Mouse (Mus musculus) cortical plate, adult 2 months (tissue): ENCODE results near the gene Olfr1138. TPM values are rescaled to one million over a fixed set of nuclear protein-coding genes. Genes with fewer than 3 reads are reported as not detected.

Experiments used
- H3K27ac ChIP-seq: fragments of 200-500 bp; 2 replicates; pipeline ENCODE4 v1.5.1; 2012; ENCODE audit warnings: low read length, control low read depth, inconsistent platforms; ENCODE audit not compliant: insufficient read depth
- H3K4me1 ChIP-seq: fragments of 200-500 bp; 2 replicates; pipeline ENCODE4 v1.6.1; 2011; ENCODE audit warnings: low read length; ENCODE audit not compliant: control insufficient read depth, insufficient read depth
- H3K4me3 ChIP-seq: fragments of 200-500 bp; 2 replicates; pipeline ENCODE4 v1.5.1; 2011; ENCODE audit warnings: mild to moderate bottlenecking, low read length, control low read depth; ENCODE audit not compliant: insufficient read depth
- CTCF ChIP-seq: fragments of 200-500 bp; IDR thresholded peaks from 2 replicates; pipeline ENCODE4 v1.5.1; 2011; ENCODE audit warnings: mild to moderate bottlenecking, control low read depth, low read length; ENCODE audit not compliant: insufficient read depth; ENCODE audit errors: extremely low read depth
- POLR2A ChIP-seq: fragments of 200-500 bp; IDR thresholded peaks from 2 replicates; pipeline ENCODE4 v1.6.1; 2011; ENCODE audit warnings: mild to moderate bottlenecking, low read length, control low read depth; ENCODE audit not compliant: insufficient read depth; ENCODE audit errors: extremely low read depth
- polyA plus RNA-seq: library from polyadenylated mRNA; depleted of rRNA; stranded (reverse); fragments of >200 nt; gene quantifications from 2 replicates; pipeline ENCODE4 v1.2.3, GENCODE M21; 2012; rRNA removed

Olfr1138 gene
- not detected in 2 replicates for polyA plus RNA-seq

- no peaks in the 10 kb centered on the region for H3K4me1 ChIP-seq
- H3K27ac ChIP-seq, result no peak within 1 kb of the TSS
- TF ChIP-seq POLR2A (no peak), CTCF (no peak)
- no peak within 1 kb of the TSS for H3K4me3 ChIP-seq
Measured at GRCm38 (mm10) chr2:87739878-87740277, at the start of gene Olfr1138. TSS of gene Olfr1138 (minus strand) at chr2:87739978.

- TF ChIP-seq POLR2A (no peak), CTCF (no peak)
- Histone ChIP-seq H3K4me3 (no peak within 1 kb of the TSS), H3K4me1 (no peaks in the 10 kb centered on the region), H3K27ac (no peak within 1 kb of the TSS)
Measured at GRCm38 (mm10) chr2:87779183-87779582, 39.4 kb upstream of the Olfr1138 start, which contains the start of gene Olfr152. TSS of gene Olfr152 (plus strand) at chr2:87779483.

- H3K4me1 ChIP-seq, result no peaks in the 10 kb centered on the region
- H3K4me3 ChIP-seq, result no peak overlapping the region
- no peak overlapping the region for H3K27ac ChIP-seq
- TF ChIP-seq POLR2A (no peak), CTCF (no peak)
Measured at GRCm38 (mm10) chr2:87776143-87776542, 36.4 kb upstream of the Olfr1138 start.

- no peak for TF ChIP-seq CTCF
- TF ChIP-seq POLR2A, result no peak
- H3K4me3 ChIP-seq, result no peak within 1 kb of the TSS
Measured at GRCm38 (mm10) chr2:87753891-87754290, 14.1 kb upstream of the Olfr1138 start, which contains the start of gene Olfr1141. TSS of gene Olfr1141 (minus strand) at chr2:87753991.

GRCm38 (mm10) chr2:87743452-87743851 is 3.7 kb upstream of the Olfr1138 start, which contains the start of gene Olfr1140:
TSS of gene Olfr1140 (plus strand) at chr2:87743752.
- TF ChIP-seq CTCF (no peak), POLR2A (no peak)

More at GRCm38 (mm10) chr2:87753891-87754290, 14.1 kb upstream of the Olfr1138 start, which contains the start of gene Olfr1141:
- Histone ChIP-seq H3K4me1 (no peaks in the 10 kb centered on the region), H3K27ac (no peak within 1 kb of the TSS)

DNA sequence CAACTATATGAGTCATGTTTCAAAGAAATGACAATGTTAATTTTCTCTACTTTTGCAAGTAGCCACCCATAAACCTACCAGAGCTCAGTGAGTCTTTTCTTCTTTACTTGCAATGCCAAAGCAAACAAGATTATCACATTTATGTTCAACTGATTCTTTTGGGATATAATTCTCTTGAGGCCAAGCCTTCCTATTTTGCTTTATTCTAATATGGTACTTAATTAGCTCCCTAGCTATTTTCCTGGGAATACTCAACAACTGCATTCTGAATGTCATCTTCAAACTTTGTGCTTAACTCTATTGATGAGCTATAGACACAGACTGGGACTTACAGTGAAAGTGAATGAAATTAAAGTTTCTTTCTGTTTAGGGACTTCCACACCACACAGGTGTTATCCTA is 26.7 kb downstream of the Olfr1138 start, which contains the start of gene Olfr1137:
Gene Olfr1137, minus strand, starts transcription at position 101 of the 400 bp plus-strand sequence.
- Histone ChIP-seq H3K4me3 (no peak within 1 kb of the TSS), H3K27ac (no peak within 1 kb of the TSS), H3K4me1 (no peaks in the 10 kb centered on the region)
- TF ChIP-seq CTCF (no peak), POLR2A (no peak)

More at GRCm38 (mm10) chr2:87743452-87743851, 3.7 kb upstream of the Olfr1138 start, which contains the start of gene Olfr1140:
- H3K4me3 ChIP-seq, result no peak within 1 kb of the TSS
- H3K27ac ChIP-seq, result no peak within 1 kb of the TSS
- H3K4me1 ChIP-seq, result no peaks in the 10 kb centered on the region

DNA sequence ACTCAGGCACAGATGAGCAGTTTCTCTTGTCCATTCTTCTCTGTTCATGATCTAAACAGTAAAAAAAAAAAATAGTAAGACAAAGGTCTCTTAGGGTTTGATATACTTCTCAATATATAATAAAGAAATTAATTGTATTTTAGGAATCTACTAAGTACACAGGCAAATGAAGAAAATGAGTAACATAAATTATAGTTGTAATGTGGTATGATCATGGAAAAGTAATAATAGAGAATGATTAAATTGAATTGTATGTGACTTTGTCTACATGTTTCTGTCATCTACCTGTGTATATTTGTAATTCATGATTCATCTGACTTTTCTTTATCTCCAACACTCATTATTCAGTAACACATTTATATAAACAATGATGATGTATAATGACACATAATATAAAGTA is 45.9 kb downstream of the Olfr1138 start, which contains the start of gene Olfr1136:
Gene Olfr1136, minus strand, starts transcription at position 101 of the 400 bp plus-strand sequence.
- no peak within 1 kb of the TSS for H3K4me3 ChIP-seq
- H3K4me1 ChIP-seq, result no peaks in the 10 kb centered on the region
- TF ChIP-seq CTCF (no peak), POLR2A (no peak)
- no peak within 1 kb of the TSS for H3K27ac ChIP-seq

Other genes with a start within 250 kb of the Olfr1138 start
- gene Pramel7, start 242.9 kb downstream of the Olfr1138 start, polyA plus RNA-seq, result not detected in 2 replicates
- gene Pramel6, start 233.4 kb downstream of the Olfr1138 start, polyA plus RNA-seq, result not detected in 2 replicates
- not detected in 2 replicates for gene Olfr153, start 208.2 kb downstream of the Olfr1138 start, polyA plus RNA-seq
- not detected in 2 replicates for gene Olfr1128, start 194.4 kb downstream of the Olfr1138 start, polyA plus RNA-seq
- gene Olfr1129, start 166.1 kb downstream of the Olfr1138 start, polyA plus RNA-seq, result not detected in 2 replicates
- not detected in 2 replicates for gene Olfr1130, start 133.8 kb downstream of the Olfr1138 start, polyA plus RNA-seq
- not detected in 2 replicates for gene Olfr1131, start 112.9 kb downstream of the Olfr1138 start, polyA plus RNA-seq
- gene Olfr1132, start 102.4 kb downstream of the Olfr1138 start, polyA plus RNA-seq, result not detected in 2 replicates
- not detected in 2 replicates for gene Olfr1133, start 92.6 kb downstream of the Olfr1138 start, polyA plus RNA-seq
- gene Olfr1134, start 81.5 kb downstream of the Olfr1138 start, polyA plus RNA-seq, result not detected in 2 replicates
- gene Olfr1135, start 66.3 kb downstream of the Olfr1138 start, polyA plus RNA-seq, result not detected in 2 replicates
- gene Olfr1136, start 46.0 kb downstream of the Olfr1138 start, polyA plus RNA-seq, result not detected in 2 replicates
- gene Olfr1137, start 26.8 kb downstream of the Olfr1138 start, polyA plus RNA-seq, result not detected in 2 replicates
- not detected in 2 replicates for gene Olfr1140, start 3.8 kb upstream of the Olfr1138 start, polyA plus RNA-seq
- gene Olfr1141, start 14.0 kb upstream of the Olfr1138 start, polyA plus RNA-seq, result not detected in 2 replicates
- not detected in 2 replicates for gene Olfr152, start 39.5 kb upstream of the Olfr1138 start, polyA plus RNA-seq
- not detected in 2 replicates for gene Olfr1143, start 60.6 kb upstream of the Olfr1138 start, polyA plus RNA-seq
- gene Olfr1145, start 69.8 kb upstream of the Olfr1138 start, polyA plus RNA-seq, result not detected in 2 replicates
- not detected in 2 replicates for gene Olfr1148, start 90.6 kb upstream of the Olfr1138 start, polyA plus RNA-seq
- not detected in 2 replicates for gene Olfr1150-ps1, start 104.0 kb upstream of the Olfr1138 start, polyA plus RNA-seq
- gene Olfr1151, start 115.9 kb upstream of the Olfr1138 start, polyA plus RNA-seq, result not detected in 2 replicates
- gene Olfr1152, start 126.5 kb upstream of the Olfr1138 start, polyA plus RNA-seq, result not detected in 2 replicates
- not detected in 2 replicates for gene Olfr1153, start 155.0 kb upstream of the Olfr1138 start, polyA plus RNA-seq
- not detected in 2 replicates for gene Olfr1154, start 165.2 kb upstream of the Olfr1138 start, polyA plus RNA-seq
- not detected in 2 replicates for gene Olfr1155, start 205.2 kb upstream of the Olfr1138 start, polyA plus RNA-seq
- not detected in 2 replicates for gene Olfr1156, start 213.1 kb upstream of the Olfr1138 start, polyA plus RNA-seq
- gene Olfr1157, start 228.3 kb upstream of the Olfr1138 start, polyA plus RNA-seq, result not detected in 2 replicates
- not detected in 2 replicates for gene Olfr74, start 234.7 kb upstream of the Olfr1138 start, polyA plus RNA-seq